Mouse (Mus musculus) spleen, postnatal 4 days (tissue): ENCODE measurements around the gene Fam129a.
"Not testable (repeated sequence)": the region's sequence is repeated elsewhere in the genome, so short reads cannot be mapped to it uniquely, and the experiment has no call there.

ENCODE experiments used
- DNase-seq, 2 experiments: peaks; one replicate each; pipeline ENCODE4 v3.0.0; 2022; ENCODE audit warnings: low spot score in 2 of 2

Gene Fam129a

DNA sequence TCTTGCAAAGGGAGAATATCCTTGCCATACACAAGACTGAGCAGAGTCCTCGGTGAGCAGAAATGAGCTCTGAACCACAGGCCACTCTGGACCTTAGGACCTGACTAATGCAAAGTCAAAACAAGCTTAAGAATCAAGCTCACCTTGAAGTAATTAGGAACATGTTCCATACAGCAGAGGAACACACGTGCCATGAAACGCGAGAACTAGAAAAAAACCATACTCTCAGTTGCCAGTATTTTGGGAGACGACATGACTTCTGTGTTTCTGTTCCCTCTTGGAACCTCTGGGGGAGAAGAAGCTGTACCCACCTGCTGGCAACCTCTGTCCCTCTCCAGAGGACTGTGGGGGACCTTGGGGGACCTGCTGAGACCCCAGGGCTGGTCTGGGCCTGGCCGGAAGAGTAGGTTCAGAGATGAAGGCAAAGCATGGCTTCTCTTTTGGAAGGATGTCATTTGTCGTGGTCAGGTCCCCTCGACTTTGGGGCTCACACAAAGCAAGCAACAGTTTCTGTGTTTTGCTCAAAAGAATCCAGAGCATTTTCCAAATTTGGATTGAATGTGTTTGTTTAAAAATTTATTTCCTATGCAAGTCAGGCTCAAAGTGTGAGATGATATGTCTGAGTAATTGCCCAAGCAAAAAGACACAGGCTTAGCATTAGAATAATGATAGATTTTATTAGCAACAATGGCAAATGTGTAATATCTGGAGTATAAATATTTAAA, 12.6 kb downstream of the Fam129a start:
- DNase-seq = no peak

DNA sequence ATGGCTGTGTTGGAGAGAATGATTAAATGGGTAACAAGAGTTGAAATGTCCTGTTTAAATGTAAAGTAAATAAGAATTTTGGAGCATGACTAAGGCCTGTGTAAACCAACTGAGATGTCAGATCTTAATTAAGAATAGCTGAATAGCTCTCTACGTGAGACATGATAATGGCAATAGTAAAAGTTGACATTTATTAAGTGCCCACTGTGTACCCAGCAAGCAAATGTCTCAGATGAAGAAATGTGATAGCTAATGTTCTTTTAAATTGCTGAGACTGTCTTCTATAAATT, 13.1 kb downstream of the Fam129a start:
- DNase-seq = no peak

DNA sequence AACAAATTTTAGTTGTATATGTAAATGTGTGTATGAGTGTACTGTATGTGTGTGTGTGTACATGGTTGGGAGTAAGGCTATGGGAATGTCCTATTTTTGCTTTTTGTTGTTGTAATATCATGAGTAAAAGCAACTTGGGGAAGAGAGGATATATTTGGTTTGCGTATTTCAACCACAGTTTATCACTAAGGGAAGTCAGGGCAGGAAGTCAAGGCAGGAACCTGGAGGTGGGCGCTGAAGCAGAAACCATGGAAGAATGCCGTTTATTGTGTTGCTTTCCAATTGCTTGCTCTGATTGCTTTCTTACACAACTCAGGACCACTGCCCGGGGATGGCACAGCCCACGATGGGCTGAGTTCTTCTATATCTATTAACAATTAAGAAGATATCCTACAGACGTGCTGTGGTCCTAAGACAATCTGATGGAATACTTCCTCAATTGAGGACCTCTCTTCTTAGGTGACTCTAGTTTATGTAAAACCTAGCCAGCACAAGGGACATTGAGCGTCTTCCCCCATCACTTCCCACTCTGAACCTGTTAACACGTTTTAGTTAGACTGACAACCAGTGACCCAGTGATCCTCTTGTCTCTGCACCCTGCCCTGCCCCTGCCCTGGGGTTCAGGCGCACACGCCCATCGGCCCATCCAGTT, 13.7 kb downstream of the Fam129a start:
- DNase-seq = no peak

DNA sequence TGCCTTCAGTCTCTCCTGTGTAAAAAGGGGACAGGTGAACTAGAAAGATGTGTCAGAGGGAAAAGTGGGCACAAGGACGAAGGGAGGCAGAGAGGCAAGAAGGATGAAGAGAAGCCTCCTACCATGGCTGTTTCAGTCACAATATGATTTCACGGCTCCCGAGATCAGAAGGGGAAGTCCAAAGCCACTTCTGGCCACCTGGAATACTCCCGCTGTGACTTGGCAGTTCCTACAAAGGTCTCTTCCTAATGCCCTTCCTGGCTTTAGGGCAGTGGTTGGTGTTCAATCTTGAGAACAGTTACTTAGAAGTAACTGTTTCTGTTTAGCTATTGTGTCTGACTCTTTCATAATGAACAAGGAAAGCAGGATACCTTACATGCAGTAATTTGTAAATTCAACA, 14.7 kb downstream of the Fam129a start:
- DNase-seq = no peak

DNA sequence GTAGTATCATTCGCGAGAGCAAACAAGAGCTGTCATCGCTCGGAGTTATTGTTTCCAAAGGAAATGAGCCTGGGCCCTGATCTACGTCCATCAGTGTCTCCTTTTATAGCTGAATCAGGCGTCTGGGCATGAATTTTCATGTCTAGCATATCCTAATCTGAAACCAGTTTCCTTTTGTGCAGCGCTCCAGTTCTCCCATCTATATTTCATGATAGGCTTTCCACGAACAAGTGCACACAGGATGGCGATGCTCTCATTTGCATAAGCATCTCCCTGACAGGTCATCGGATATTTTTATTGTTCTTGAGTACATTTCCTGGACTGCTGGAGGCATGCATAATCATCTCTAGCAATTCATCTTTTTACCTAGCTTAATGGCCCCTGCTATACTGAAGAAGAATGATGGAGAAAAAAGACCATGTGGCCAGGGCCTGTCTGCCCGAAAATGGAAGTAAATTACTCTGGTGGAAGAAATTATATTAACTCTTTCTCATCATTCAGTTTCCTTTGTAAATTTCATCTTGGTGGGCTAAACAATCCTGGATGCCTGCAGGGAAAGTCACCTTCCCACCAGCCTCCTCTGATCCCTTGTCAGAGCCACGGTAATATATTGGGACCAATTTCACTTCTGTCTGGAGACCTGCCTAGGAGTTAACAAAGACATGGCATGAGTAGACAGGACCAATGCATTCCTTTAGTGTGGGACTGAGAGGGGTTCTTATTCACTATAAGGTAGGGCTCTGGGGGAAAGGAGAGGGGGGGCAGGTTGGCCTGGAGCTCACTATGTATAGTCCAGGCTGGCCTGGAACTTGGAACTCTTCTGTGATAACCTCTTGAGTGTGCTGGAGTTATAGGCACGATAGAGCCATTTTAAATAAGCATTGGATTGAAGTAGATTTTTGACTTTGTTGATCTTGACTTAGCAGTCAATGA, 21.4 kb downstream of the Fam129a start:
- no peak for DNase-seq

DNA sequence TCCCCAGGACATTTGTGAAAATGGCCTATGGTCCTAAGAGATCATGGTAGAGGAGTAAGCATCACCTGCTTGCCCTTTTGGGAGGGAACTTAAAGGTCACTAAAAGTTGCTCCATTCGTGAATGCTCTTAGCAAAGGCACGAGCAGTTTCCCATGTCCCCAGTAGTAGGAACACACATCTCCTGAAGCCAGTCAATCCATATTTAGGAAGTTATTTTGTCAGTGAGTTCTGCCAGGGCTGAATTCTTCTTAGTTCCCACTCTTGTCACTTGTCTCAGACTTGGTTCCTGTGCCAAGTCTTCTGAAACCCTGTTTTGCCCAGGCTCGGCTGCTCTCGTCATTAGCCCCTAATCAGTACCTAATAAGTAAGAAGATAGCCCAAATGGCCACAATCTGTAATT, 23.9 kb downstream of the Fam129a start:
- DNase-seq = no peak

DNA sequence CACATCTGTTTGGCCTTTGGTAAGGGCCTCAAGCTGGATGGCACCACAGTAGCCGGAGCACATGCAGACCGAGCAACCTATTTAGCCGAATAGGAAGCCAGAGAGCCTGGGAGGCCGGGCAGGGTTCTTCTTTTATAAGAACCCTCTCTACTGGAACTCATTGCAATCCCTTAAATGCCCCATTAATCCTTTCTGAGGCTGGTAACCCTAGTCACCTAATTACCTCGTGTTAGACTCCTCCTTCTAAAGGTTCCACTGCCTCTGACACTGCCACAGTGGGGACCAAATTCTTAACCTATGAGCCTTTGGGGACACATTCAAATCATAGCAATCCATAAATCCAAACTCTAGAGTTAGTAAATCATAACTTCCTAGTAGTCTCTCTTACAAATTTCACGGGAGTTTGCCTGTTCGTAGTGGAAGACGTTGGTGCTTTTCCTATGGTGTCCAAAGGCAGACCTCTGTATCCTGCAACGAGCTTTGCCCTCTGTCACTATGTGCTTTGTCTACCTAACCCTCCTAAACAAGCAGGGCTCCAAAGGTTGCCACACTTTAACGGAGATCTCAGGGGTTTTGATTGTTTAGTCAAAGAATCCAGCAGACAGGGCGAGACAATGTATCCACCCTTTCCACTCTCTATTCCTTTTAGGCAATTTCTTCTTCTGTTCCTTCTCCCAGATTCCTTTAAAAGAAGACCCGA, 24.8 kb downstream of the Fam129a start:
- DNase-seq = no peak

DNA sequence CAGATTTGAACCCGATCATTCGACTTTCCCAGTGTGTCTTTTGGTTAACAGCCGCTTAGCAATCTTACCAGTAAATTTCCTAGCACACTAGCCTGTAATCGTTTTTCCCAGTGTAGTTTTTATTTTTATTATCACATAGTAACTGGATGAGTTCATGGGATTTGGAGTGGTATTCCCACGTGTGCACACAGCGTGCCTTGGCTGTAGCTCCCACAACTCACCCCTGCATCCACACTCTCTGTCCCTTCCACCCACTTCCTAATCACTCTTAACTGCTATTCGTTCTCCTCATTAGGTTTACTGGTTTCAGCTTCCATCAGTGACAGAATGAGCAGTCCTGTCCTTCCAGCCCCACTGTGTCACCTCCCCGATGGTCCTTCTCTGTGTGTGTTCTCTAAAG, 25.6 kb downstream of the Fam129a start:
- DNase-seq = no peak

DNA sequence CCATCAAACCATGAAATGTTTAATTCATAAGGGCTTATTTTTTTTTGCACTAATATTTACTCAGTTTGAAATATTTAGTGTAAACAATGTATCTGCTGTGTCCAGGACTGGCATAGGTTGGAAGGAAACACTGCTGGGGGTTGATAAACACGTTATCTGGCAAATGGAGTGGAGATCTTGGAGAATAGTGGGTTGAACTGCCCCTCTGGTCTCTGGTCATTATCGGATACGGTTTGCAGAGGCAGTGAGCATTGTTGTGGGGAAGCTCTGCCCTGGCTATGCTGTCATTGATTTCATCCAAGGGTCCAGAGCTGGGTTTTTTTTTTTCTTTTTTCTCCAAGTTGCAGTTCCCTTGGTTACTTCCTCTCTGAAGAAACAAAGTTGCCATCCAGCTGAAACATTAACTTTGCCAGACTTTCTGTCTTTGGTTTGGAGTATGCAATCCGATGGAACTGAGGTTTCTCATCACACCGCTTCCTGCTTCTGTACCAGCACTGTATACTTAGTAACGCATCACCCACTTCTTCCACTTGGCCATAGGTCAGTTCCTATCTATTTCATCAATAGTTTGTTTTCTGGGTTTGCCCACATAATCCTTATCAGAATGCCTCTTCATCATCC, 26.8 kb downstream of the Fam129a start:
- DNase-seq = no peak

DNA sequence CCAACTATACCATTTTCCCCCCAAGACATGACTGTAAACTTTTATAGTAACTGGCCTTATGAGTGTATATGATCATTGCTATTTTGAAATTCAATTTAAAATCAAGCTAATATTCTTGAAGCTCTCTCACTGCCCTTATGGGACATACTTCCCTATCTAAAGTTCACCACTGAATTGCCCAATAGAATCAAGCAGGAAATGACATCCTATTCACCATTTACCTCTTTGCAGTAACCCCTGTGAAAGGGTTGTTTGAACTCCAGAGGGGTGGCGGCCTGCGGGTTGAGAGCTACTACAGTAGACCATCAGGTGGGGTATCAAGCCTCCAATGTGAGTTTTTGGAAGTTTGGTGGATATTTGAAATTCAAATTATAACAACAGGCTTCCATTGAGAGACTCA, 27.9 kb downstream of the Fam129a start:
- DNase-seq = no peak

DNA sequence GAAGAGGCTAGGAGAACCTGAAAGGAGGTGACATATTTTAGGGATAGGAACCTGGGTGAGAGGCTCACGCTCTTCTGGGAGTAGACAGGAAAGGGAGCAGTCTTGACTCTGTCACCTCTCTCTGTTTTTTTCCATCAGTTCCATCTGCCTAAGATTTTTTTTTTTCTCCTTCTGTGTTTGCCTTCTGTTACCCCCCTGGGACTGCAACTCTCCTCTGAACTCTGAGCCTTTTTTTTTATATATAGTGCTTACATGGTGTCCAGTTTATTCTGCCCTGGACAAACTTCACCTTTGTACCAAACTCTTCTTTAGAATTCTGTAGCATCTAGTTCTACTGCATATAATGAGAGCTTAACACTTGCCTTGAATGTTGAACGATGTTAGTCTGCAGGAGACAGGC, 33.3 kb downstream of the Fam129a start:
- no peak for DNase-seq

DNA sequence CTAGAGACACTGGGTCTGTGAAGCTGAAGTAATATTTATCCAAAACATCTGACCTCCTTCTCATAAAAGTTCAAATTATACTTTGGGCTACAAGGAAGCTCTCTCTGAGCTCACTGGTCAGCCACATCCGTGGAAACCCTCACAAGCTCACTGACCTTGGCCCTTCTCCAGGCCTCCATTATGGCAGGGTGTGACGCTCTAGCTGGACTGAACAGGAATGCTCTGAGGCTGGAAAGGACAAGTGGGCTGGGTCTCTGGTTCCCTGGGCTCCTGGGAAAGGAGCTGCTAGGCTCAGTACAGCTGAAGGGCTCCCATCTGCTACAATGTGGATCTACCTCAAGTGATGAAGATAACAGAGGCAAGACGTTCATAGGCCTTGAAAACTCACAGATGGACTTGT, 37.0 kb downstream of the Fam129a start:
- not testable (repeated sequence) for DNase-seq

DNA sequence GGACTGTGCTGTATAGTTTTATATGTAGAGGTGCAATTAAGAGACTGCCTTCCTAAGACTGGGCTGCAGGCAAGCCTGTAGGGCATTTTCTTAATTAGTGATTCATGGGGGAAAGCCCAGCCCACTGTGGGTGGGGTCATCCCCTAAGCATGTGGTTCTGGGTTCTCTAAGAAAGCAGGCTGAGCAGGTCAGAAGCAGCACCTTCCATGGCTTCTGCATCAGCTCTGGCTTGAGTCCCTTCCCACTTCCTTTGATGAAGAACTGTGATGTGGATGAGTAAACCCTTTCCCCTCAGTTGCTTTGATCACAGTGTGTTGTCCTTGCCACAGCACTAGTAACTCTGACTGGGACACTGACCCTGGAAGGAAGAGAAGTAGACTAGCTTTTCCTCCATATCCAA, 39.6 kb downstream of the Fam129a start:
- DNase-seq = no peak

DNA sequence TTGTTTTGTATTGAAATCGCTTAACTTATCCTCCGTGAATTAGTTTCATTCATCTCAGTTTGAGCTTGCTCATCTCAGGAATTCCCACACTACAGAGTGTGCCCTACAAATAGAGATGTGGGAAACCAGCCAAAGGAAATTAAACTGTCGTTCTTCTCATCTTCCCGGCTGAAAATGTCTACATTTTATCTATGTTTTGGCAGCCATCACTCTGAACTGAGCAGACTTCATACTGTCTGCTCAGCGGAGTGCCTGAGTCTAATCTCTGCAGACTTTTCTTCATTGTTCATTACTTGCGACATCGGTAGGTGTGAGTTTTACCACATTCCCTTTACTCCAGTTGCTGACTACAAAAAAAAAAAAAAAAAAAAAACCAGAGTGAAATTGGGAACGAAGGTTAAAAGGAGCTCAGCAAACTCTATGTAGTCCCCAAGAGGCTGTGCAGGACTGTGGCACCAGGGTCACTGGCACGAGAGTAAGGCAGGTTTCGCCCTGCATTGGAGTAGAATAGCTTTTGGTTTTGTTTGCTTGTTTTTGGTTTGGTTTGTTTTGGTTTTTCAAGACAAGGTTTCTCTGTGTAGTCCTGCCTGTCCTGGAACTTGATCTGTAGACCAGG, 43.4 kb downstream of the Fam129a start:
- no peak for DNase-seq

DNA sequence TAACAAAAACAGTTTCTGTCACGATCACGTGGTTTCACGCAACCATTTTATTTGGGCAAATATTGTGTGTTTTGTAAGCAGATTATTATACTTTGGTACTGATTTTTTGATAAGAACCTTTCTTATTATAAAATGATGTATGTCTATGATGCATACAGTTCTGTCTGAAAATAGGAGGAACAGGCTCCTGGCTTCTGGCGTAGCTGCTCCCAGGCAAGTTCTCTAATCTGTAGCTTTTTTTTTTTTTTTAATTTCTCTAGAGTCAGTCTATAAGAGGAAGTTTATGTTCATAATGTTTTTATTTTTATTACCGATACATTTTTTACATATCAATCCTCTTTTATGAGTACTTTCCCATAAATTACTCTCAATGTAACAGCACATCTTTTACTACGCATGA, 44.6 kb downstream of the Fam129a start:
- DNase-seq = no peak

DNA sequence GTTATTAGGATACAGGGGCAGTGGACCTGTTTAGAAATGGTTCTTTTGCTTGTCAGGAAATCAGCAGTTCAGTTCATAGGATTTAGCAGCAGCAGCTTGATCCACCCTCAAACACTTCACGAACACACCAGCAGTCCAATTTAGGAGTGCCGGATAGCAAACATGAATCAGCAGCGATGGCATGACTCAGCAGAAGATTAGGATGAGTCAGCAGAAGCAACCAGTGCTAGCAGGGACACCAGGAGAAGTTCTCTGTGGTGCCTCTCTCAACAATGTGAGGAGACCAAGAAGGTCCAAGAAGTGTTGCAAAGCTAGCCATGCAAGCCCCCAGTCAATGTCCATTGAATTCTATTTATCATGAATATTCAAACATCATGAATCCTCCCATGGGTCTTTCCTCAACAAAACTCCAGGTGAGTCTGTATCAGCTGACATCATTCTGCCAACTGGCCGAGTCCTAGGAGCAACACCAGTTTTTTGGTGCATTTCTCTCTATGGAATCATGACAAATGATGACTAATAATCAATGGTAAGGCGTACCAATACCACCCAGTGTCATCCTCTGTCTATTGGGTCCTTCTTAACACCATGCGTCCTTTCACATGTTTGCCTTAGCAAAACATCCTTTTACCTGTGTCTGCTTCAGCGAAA, 45.7 kb downstream of the Fam129a start:
- peak in 1 of 2 experiments; percentile 39 for DNase-seq

DNA sequence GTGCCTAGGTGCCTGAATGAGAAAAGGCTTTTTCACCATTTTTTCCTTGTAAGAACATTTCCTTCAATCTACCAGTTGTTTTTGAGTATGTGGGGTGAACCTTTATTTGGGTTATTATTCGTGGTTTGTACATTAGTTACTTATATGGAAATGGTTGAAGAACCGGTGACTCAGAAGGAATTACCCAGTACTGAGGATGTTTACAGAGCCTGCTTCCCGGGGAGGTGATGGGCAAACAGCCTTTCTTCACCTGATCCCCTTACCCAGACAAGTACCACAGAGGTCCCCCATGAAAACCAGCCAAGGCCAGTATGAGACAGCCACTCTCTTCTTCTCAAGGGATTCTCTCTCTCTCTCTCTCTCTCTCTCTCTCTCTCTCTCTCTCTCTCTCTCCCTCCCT, 47.3 kb downstream of the Fam129a start:
- DNase-seq = no peak

DNA sequence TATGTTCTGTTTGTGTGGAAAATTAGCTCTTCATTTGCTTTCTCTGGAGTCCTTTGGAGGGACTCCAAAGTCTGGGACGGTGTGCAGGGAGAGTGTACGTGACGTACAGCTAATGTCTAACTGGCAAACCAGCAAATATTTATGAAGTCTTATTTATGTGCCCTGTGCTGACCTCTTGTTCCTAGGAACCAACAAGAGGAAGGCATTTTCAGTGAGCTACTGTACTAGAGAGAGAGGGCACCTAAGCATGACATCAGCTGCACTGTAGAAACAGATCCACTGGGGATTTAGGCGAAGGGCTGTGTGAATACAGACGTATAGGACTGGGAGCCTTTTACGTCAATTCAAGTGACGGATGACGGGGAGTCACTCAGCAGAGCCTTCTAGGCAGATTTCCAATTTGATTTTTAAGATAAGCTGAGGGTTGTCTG, 48.3 kb downstream of the Fam129a start:
- no peak for DNase-seq

DNA sequence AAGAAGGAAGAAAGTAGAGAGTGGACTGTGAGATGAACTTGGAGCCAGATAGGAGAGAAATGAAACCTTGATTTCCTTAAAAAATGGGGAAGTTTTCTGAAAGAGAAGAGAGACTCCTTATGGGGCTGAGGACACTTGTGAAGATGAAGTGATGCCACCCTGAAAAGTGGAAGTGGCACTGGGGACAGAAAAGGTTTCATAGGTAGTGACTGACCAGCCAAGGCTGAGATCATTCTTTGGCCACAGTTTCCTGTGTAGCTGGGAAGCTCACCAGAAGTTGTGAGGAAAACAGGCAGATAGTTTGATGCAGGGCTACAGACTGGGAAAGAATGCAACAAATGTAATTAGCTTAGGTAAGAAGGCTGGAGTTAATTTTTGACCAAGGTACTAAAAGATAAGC, 49.7 kb downstream of the Fam129a start:
- no peak for DNase-seq

DNA sequence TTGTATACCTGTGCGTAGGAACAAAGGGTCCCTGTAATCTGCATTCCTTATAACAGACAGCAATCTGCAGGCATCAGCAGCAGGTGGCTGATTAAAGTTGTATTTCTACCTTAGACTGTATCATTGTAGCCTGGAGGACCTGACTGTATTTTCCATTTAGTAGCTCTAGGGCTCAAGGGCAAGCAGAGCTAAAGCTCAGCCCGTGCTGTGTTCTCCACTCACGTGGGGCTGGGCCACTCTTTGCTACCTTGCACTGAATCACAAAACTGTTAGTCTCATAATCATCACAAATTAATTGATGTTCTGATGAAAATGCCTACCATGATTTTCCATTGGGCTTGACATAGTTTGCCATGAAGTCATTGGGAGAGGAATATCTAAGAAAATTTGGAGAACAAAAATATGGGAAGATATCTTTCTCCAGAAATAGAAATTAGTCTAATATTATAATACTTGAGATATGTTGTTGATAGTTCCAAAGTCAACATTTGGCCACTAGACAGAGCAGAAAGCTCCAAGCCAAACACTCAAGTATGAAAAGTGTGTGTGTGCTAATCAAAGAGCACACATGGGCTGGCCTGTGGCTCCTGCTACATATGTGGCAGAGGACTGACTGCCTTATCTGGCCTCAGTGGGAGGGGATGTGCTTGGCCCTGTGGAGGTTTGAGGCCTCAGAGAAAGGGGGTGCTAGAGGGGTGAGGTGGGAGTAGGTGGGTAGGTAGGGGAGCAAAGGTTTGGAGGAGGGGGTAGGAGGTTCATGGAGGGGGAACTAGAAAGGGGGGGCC, 53.6 kb downstream of the Fam129a start:
- no peak for DNase-seq
